Mouse (Mus musculus): ENCODE results near the gene Pkd2. TPM values are rescaled to one million over a fixed set of nuclear protein-coding genes. Genes with fewer than 3 reads are reported as not detected.

Pkd2 gene
- polyA plus RNA-seq (2015; fragmentation: Nextera tagmentation; extraction: Ambion mirVana) = 14.9 and 16.2 TPM in 2 replicates

GRCm38 (mm10) chr5:104458832-104459705 lies at the start of gene Pkd2:
Pkd2 (plus strand) TSS chr5:104459450.
- Histone ChIP-seq H3K9me3 (no peaks in the 10 kb centered on the region), H3K27ac (peak within 1 kb of the TSS; percentile 95), H3K9ac (peak within 1 kb of the TSS; percentile 91), H3K4me2 (peak within 1 kb of the TSS; percentile 76), H3K36me3 (0 out of 2 replicates have a peak, but pooled peaks cover under 1% of the 10 kb centered on the region), H3K4me1 (peaks cover 3% of the 10 kb centered on the region; the same call in 1 of the 2 replicates), H3K4me3 (replicated peaks) (peak within 1 kb of the TSS; percentile 90), H3K27me3 (replicated peaks) (no peaks in the 10 kb centered on the region)
- peak; percentile 94 for ATAC-seq (ENCODE audit: insufficient read depth, low FRiP score, low read depth)
- 17% methylated on average over 25 of the region's 46 CpGs for WGBS

DNA sequence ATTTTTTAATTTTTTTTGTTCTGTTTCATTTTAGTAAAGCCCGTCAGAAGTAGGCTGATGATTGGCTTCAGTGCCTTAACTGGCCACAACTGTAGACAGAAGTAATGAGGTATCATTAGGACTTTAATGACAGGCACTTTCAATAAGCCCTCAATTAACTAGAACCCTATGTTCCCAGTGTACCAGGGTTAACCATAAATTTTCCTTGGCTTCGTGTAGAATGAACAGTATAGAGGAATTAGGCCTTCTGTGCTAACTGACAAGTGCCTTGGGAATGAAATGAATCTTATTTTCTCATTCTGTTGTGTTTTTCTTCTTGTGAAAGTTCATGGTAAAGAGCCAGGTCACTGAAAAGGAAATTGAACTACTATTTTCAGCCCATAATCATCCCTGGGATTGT lies 43.3 kb upstream of the Pkd2 start:
- Histone ChIP-seq H3K4me2 (no peak overlapping the region), H3K4me1 (no peaks in the 10 kb centered on the region), H3K27ac (no peak overlapping the region), H3K9me3 (no peaks in the 10 kb centered on the region), H3K4me3 (replicated peaks) (no peak overlapping the region), H3K36me3 (no peaks in the 10 kb centered on the region), H3K9ac (no peak overlapping the region), H3K27me3 (replicated peaks) (no peaks in the 10 kb centered on the region)
- no peak for ATAC-seq (ENCODE audit: insufficient read depth, low FRiP score, low read depth)
- WGBS = 73% methylated on average over 2 of the region's 2 CpGs

DNA sequence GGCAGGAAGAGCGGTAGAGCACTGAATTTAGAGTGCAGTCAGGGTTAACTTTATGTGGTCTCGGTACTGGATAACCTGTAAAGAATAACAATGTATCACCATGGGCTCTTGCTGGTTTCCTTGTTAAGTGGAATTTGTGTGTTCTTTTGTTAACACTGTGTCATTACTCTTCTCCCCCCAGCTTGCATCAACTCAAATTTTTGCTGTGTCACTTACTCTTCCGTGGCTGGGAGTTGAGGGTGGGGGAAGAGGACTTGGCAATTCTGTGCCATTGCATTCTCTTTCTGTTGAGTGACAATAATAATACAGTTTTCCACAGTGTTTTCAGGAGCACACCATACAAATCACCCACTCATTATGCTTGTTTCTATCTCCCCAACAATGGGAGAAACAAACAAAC lies 42.2 kb upstream of the Pkd2 start:
- no peak overlapping the region for H3K27ac ChIP-seq
- WGBS = 74% methylated on average over 3 of the region's 3 CpGs

DNA sequence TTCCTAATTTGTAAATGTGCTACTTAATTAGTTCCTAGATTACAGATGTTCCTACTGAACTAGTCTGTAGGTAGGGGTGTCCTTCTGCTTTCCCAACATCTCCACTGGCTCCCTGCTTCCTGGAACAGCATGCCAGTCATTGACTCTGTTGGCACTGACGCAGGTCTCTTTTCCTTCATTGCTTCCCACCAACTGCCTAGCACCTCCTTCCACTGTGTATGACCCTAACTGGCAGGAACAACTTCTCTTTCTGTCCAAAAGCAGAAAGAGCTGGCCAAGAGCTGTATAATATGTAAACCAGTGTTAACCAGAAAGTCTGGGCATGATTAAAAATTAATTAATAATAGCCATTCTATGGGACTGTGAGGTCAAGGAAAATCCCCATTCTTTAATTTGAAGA lies 41.5 kb upstream of the Pkd2 start:
- H3K27me3 ChIP-seq (replicated peaks) = no peaks in the 10 kb centered on the region
- no peaks in the 10 kb centered on the region for H3K9me3 ChIP-seq
- H3K4me1 ChIP-seq = no peaks in the 10 kb centered on the region
- H3K27ac ChIP-seq = no peak overlapping the region
- no peaks in the 10 kb centered on the region for H3K36me3 ChIP-seq
- no peak overlapping the region for H3K9ac ChIP-seq
- no peak for ATAC-seq (ENCODE audit: insufficient read depth, low FRiP score, low read depth)
- H3K4me3 ChIP-seq (replicated peaks) = no peak overlapping the region
- 92% methylated on average over 1 of the region's 1 CpGs for WGBS
- no peak overlapping the region for H3K4me2 ChIP-seq

More for the DNA sequence above, 42.2 kb upstream of the Pkd2 start:
- Histone ChIP-seq H3K4me2 (no peak overlapping the region), H3K27me3 (replicated peaks) (no peaks in the 10 kb centered on the region), H3K9me3 (no peaks in the 10 kb centered on the region), H3K36me3 (no peaks in the 10 kb centered on the region), H3K4me1 (no peaks in the 10 kb centered on the region), H3K9ac (no peak overlapping the region), H3K4me3 (replicated peaks) (no peak overlapping the region)
- no peak for ATAC-seq (ENCODE audit: insufficient read depth, low FRiP score, low read depth)

- H3K4me3 ChIP-seq (replicated peaks) = no peak overlapping the region
- H3K36me3 ChIP-seq = no peaks in the 10 kb centered on the region
- no peaks in the 10 kb centered on the region for H3K9me3 ChIP-seq
- H3K4me2 ChIP-seq = no peak overlapping the region
- H3K9ac ChIP-seq = no peak overlapping the region
- no peak overlapping the region for H3K27ac ChIP-seq
- no peaks in the 10 kb centered on the region for H3K27me3 ChIP-seq (replicated peaks)
- 73% methylated on average over 2 of the region's 2 CpGs for WGBS
- H3K4me1 ChIP-seq = no peaks in the 10 kb centered on the region
- no peak for ATAC-seq (ENCODE audit: insufficient read depth, low FRiP score, low read depth)
Measured at GRCm38 (mm10) chr5:104422039-104422438, 37.2 kb upstream of the Pkd2 start.

DNA sequence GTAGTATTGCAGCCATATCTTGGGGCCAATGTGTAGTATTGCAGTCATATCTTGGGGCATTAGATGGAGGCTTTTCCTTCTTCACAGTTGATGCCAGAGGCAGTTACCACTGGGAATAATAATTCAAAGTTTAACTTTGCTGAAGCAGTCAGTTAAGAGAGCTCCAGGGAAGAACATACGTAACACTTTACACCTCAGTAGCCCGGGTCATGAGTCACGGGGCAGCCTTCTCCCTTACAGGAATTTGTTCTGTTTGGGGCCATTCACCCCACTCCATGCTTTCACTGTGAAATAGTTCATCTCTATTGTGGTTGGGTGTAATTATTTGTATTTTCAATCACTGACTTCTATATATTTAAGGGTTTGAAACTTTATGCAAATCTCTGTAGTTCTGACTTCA lies 35.4 kb upstream of the Pkd2 start:
- no peak overlapping the region for H3K9ac ChIP-seq
- no peak overlapping the region for H3K27ac ChIP-seq
- ATAC-seq (ENCODE audit: insufficient read depth, low FRiP score, low read depth) = no peak
- no peak overlapping the region for H3K4me3 ChIP-seq (replicated peaks)
- 89% methylated on average over 3 of the region's 3 CpGs for WGBS
- no peaks in the 10 kb centered on the region for H3K9me3 ChIP-seq
- H3K27me3 ChIP-seq (replicated peaks) = no peaks in the 10 kb centered on the region
- no peak overlapping the region for H3K4me2 ChIP-seq
- H3K36me3 ChIP-seq = no peaks in the 10 kb centered on the region
- H3K4me1 ChIP-seq = no peaks in the 10 kb centered on the region

GRCm38 (mm10) chr5:104425949-104426348 lies 33.3 kb upstream of the Pkd2 start:
- no peak for ATAC-seq (ENCODE audit: insufficient read depth, low FRiP score, low read depth)
- H3K4me3 ChIP-seq (replicated peaks) = no peak overlapping the region
- H3K9ac ChIP-seq = no peak overlapping the region
- no peaks in the 10 kb centered on the region for H3K9me3 ChIP-seq
- H3K36me3 ChIP-seq = no peaks in the 10 kb centered on the region
- 67% methylated on average over 8 of the region's 8 CpGs for WGBS
- no peaks in the 10 kb centered on the region for H3K27me3 ChIP-seq (replicated peaks)
- H3K4me2 ChIP-seq = no peak overlapping the region
- H3K4me1 ChIP-seq = no peaks in the 10 kb centered on the region
- no peak overlapping the region for H3K27ac ChIP-seq

- no peaks in the 10 kb centered on the region for H3K4me1 ChIP-seq
- H3K27me3 ChIP-seq (replicated peaks) = no peaks in the 10 kb centered on the region
- no peak overlapping the region for H3K9ac ChIP-seq
- H3K4me3 ChIP-seq (replicated peaks) = no peak overlapping the region
- H3K27ac ChIP-seq = no peak overlapping the region
- H3K36me3 ChIP-seq = no peaks in the 10 kb centered on the region
- H3K4me2 ChIP-seq = no peak overlapping the region
- no peak for ATAC-seq (ENCODE audit: insufficient read depth, low FRiP score, low read depth)
- 44% methylated on average over 12 of the region's 12 CpGs for WGBS
- no peaks in the 10 kb centered on the region for H3K9me3 ChIP-seq
Measured at GRCm38 (mm10) chr5:104432886-104433285, 26.4 kb upstream of the Pkd2 start.

- H3K9ac ChIP-seq = no peak overlapping the region
- H3K4me2 ChIP-seq = no peak overlapping the region
- H3K36me3 ChIP-seq = no peaks in the 10 kb centered on the region
- H3K27ac ChIP-seq = no peak overlapping the region
- H3K9me3 ChIP-seq = no peaks in the 10 kb centered on the region
- no peak overlapping the region for H3K4me3 ChIP-seq (replicated peaks)
- H3K27me3 ChIP-seq (replicated peaks) = no peaks in the 10 kb centered on the region
- H3K4me1 ChIP-seq = no peaks in the 10 kb centered on the region
- WGBS = 39% methylated on average over 6 of the region's 6 CpGs
- ATAC-seq (ENCODE audit: insufficient read depth, low FRiP score, low read depth) = peak; percentile 72
Measured at GRCm38 (mm10) chr5:104433968-104434565, 25.2 kb upstream of the Pkd2 start.

DNA sequence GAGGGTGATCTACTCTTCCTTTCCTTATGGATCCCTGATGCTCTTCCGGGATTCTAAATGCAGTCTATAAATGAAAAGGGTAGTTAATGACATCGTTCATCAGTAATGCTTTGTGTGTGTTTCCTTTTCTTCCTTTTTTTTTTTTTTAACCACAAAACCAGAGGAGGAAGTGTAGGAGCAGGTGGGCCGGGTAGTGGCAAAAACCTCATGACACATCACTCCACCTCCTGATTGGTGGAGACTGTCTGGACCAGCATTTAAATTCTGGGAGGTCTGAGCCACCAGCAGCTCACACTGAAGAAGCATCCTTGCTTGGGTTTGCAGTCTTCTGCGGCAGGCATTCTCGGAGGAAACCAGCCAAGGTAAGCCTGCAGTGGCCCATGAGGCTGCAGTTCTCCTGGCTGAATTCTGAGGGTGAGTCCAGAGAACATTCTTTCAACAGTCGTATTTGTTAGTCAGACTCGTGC lies 24.4 kb upstream of the Pkd2 start, which contains the start of gene Spp1:
Spp1 (plus strand) TSS at position 284 of the 467 bp plus-strand sequence.
- Histone ChIP-seq H3K27ac (no peak within 1 kb of the TSS), H3K9ac (no peak within 1 kb of the TSS), H3K36me3 (no peaks in the 10 kb centered on the region), H3K4me1 (no peaks in the 10 kb centered on the region), H3K4me2 (no peak within 1 kb of the TSS), H3K9me3 (no peaks in the 10 kb centered on the region), H3K4me3 (replicated peaks) (no peak within 1 kb of the TSS), H3K27me3 (replicated peaks) (no peaks in the 10 kb centered on the region)
- no peak for ATAC-seq (ENCODE audit: insufficient read depth, low FRiP score, low read depth)
- WGBS = 48% methylated on average over 7 of the region's 7 CpGs

- ATAC-seq (ENCODE audit: insufficient read depth, low FRiP score, low read depth) = no peak
- WGBS = 65% methylated on average over 7 of the region's 7 CpGs
- H3K4me1 ChIP-seq = no peaks in the 10 kb centered on the region
- no peaks in the 10 kb centered on the region for H3K36me3 ChIP-seq
- H3K9ac ChIP-seq = no peak overlapping the region
- no peak overlapping the region for H3K4me2 ChIP-seq
- H3K4me3 ChIP-seq (replicated peaks) = no peak overlapping the region
- H3K27ac ChIP-seq = no peak overlapping the region
- H3K27me3 ChIP-seq (replicated peaks) = no peaks in the 10 kb centered on the region
- H3K9me3 ChIP-seq = no peaks in the 10 kb centered on the region
Measured at GRCm38 (mm10) chr5:104436406-104437076, 22.7 kb upstream of the Pkd2 start.

DNA sequence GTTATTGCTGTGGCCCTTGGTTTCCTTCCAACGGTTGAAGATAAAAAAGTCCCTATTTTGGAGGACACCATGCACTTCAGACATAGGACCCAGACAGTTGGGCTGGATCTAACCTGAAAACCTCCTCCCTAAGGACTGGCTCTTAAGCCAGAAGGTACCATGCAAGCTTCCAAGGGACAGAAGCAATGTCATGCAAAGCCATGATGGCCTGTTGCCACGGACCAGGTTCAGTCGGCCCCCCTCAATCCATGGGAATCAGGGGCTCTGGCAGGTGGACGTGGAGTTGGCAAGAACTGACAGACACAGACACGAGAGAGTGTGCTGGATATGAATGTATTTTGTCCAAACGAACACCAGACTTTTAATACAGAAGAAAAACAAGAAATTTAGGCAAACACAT lies 16.9 kb upstream of the Pkd2 start:
- Histone ChIP-seq H3K9ac (no peak overlapping the region), H3K9me3 (no peaks in the 10 kb centered on the region), H3K27ac (no peak overlapping the region), H3K4me3 (replicated peaks) (no peak overlapping the region), H3K4me2 (no peak overlapping the region), H3K36me3 (no peaks in the 10 kb centered on the region), H3K27me3 (replicated peaks) (no peaks in the 10 kb centered on the region), H3K4me1 (no peaks in the 10 kb centered on the region)
- ATAC-seq (ENCODE audit: insufficient read depth, low FRiP score, low read depth) = no peak
- 69% methylated on average over 6 of the region's 6 CpGs for WGBS

Measured in stomach, embryonic 15.5 days (tissue).